Mouse (Mus musculus): Measurements from ENCODE around the gene Nup133.

Gene Nup133

DNA sequence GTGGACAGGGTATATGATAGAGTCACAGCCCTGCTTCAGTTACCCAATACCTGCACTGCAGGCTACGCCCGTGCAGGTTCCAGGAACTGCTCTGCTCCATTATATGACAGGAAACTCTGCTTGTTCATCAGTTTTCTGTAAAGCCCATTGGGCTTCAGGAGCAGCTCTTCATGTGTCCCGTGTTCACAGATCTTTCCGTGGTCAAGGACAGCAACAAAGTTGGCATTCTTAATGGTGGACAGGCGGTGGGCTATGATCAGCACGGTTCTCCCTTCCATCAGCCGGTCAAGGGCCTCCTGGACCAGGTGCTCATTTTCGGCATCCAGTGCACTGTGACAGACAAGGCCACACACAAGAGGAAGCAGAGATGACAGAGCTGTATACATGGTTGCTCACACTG, 5.2 kb upstream of the Nup133 start:
- DNase-seq (ENCODE audit: low read depth, low spot score) = no peak

GRCm38 (mm10) chr8:123953686-123954085, 4.6 kb upstream of the Nup133 start:
- DNase-seq (ENCODE audit: low read depth, low spot score) = no peak

DNA sequence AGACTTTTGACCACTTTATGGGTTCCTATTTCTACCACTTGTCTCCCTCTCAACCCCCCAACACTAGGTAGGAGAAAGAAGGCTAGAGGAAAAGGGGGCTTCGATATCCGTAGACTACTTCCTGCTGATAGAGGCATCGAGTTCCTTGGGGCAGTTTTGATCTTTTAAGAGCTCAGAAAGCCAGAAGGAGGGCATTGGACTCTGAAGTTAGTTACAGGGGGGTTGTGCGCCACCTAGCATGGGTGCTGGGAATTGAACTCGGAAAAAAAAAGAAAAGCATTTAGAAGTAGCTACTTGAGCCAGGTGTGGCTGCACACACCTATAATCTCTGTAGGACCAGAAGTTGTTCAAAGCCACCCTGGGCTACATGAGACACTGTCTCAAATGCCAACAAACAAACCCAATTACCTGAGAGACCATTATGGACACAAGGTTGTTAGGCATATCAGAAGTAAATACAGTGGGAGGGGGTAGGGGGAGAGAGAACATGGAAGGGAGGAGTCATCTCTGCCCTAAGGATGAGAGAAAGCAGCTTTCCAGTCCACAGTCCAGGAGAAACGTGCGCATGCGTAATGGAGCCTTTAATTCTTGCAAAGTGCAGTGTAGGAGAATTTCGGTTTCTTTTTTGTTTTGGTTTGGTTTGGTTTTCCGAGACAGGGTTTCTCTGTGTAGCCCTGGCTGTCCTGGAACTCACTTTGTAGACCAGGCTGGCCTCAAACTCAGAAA, 1.2 kb upstream of the Nup133 start:
- DNase-seq (ENCODE audit: low read depth, low spot score) = peak; percentile 89

GRCm38 (mm10) chr8:123949686-123949986, 571 bp upstream of the Nup133 start:
- no peak for DNase-seq (ENCODE audit: low read depth, low spot score)

- no peak for DNase-seq (ENCODE audit: low read depth, low spot score)
Measured at GRCm38 (mm10) chr8:123929026-123929425, 20.0 kb downstream of the Nup133 start.

- no peak for DNase-seq (ENCODE audit: low read depth, low spot score)
Measured at GRCm38 (mm10) chr8:123925671-123926070, 23.4 kb downstream of the Nup133 start.

GRCm38 (mm10) chr8:123924719-123925118, 24.3 kb downstream of the Nup133 start:
- peak; percentile 94 for DNase-seq (ENCODE audit: low read depth, low spot score)

GRCm38 (mm10) chr8:123914635-123915034, 34.4 kb downstream of the Nup133 start:
- no peak for DNase-seq (ENCODE audit: low read depth, low spot score)

DNA sequence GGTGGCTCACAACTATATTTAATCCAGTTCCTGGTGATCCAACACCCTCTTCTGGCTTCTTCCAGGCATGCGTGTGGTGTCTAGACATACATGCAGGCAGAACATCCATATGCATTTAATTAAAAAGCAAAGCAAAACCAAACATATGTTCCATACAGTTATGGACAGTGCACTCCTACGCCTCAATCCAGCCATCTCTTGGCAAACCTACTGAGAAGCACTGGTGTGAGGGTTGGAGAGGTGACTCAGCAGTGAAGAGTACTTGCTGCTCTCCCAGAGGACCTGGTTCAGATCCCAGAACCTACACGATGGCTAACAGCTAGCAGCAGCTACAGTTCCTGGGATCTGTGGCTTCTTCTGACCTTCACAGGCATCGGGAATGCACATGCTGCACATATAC, 36.8 kb downstream of the Nup133 start:
- DNase-seq (ENCODE audit: low read depth, low spot score) = no peak

GRCm38 (mm10) chr8:123907604-123908003, 41.5 kb downstream of the Nup133 start:
- DNase-seq (ENCODE audit: low read depth, low spot score) = no peak

DNA sequence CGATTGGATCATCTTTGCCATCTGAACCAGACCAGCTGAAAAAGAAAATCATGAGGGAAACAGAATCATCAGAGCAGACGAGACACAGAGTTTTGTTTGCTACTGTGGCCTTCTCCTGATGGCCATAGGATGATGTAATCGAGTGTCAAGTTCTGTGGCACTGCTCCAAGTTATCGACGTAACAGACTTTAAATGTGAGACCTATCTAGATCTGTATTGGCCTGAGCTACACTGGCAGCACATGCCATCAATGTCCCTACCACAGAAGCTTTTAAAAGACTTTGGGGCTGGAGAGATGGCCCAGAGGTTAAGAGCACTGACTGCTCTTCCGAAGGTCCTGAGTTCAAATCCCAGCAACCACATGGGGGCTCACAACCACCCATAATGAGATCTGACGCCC, 46.4 kb downstream of the Nup133 start:
- DNase-seq (ENCODE audit: low read depth, low spot score) = no peak

GRCm38 (mm10) chr8:123899366-123899765, 49.7 kb downstream of the Nup133 start:
- DNase-seq (ENCODE audit: low read depth, low spot score) = no peak

GRCm38 (mm10) chr8:123898576-123898975, 50.5 kb downstream of the Nup133 start:
- no peak for DNase-seq (ENCODE audit: low read depth, low spot score)

DNA sequence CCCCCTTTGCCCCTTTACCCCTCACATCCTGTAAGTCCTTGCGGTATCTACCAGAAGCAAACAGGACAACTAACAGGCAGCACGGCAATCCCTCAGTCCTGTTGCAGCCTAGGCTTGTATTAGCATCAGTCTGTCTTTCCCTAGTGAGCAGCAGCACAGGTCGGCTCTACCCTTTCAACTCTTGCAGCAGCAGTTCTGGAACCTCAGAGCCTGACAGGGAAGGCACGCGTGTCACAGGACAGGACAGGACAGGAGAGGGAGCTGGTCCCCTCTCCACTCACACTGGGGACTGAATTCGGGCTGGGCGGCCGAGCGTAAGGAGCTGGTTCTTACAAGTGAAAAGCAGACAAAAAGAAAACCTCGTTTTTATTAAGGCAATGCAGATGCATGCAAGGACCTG, 52.3 kb downstream of the Nup133 start:
- no peak for DNase-seq (ENCODE audit: low read depth, low spot score)

DNA sequence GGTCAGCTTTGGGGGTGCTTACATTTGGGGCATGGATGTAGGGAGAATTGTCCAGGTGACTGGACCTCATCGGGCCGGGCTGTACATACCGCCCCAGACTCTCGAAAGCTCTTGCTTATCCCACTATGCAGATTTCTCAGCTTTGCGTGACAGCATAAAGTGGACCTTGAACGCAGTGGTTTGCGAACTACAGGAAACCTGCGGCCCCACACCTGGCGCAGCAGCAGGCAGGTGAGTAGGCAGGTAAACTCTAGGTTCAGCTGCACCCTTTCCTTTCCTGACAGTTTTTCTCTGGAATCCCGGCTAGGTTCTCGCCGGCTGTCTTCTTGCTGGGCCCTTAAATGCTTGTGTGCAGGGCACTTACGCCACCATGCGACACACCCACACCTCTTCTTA, 52.7 kb downstream of the Nup133 start:
- no peak for DNase-seq (ENCODE audit: low read depth, low spot score)

DNA sequence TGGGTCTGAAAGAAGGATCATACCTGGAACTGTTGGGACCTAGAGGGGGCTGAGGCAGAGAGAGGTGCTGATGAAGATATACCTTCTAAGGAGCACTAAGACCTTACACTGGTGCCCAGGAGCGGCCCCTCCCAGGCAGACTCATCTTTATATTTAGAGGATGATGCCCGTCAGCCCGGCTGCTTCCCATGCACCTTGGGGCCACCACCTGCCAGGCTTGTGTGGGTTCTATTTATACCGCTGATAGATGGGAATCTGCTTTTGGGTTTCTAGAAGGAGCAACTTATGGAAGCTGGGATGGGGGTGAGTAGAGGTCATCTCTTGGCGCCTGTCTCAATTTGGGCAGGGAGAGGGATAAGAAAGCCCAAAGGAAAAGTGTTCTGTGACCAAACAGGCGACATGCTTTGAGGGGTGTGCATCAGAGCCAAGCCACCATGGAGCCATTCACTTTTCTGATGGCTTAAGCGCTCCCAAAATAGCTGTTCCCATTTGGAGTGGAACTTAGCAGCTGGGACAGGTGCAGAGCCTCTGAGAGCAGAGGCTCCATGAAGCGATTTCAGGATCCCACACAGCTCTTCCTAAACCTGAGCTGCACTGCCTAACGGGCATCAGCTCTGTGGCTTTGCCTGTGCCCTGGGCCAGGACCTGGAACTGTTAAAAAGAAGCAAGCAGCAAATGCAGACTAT, 53.2 kb downstream of the Nup133 start:
- DNase-seq (ENCODE audit: low read depth, low spot score) = no peak

DNA sequence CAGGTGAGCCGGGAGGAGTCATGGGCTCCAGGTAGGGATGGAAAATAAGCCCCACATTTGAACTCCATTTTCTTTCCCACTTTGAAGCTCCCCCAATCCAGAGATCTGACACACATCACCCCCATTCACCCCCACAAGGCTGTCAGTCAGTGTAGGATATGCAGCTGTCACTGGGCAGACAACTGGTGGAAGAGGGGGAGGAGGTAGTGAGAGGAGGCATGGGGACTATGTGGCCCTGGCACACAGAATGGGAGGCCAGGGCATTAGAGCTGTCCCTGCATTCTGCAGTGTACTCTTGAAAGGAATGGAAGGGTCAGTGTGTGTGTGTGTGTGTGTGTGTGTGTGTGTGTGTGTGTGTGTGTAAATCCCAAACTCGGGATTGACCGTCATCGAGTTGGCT, 53.8 kb downstream of the Nup133 start:
- no peak for DNase-seq (ENCODE audit: low read depth, low spot score)

GRCm38 (mm10) chr8:123894502-123895097, 54.5 kb downstream of the Nup133 start, which contains the start of gene Acta1:
Acta1 (minus strand) TSS chr8:123894751.
- no peak for DNase-seq (ENCODE audit: low read depth, low spot score)

- DNase-seq (ENCODE audit: low read depth, low spot score) = no peak
Measured at GRCm38 (mm10) chr8:123893413-123893812, 55.7 kb downstream of the Nup133 start.

- peak; percentile 34 for DNase-seq (ENCODE audit: low read depth, low spot score)
Measured at GRCm38 (mm10) chr8:123892586-123893155, 56.4 kb downstream of the Nup133 start.

- DNase-seq (ENCODE audit: low read depth, low spot score) = peak; percentile 45
Measured at GRCm38 (mm10) chr8:123891883-123892585, 57.0 kb downstream of the Nup133 start.

DNA sequence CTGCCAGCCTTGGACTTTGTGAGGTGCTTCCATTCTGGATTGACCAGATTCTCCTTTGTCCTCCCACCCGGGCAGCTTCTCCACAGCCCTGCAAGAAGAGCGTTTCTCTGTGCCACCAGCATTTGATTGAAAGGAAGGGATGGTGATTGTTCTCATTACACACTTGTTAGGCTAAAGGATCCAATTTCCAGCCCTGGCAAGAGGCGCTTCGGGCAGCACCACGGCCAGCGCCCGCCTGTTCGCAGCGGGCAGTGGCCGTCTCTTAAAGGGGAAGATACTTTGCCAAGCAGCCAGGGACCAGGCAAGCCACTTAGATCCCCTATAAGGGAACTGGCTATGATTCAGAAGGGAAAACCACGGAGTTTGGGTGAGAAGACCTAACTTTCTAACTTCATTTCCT, 57.8 kb downstream of the Nup133 start:
- DNase-seq (ENCODE audit: low read depth, low spot score) = peak; percentile 67

Data from ZHBTc4 (cell line).